Mouse (Mus musculus) neural tube, embryonic 10.5 days (tissue): ENCODE measurements at regions not wholly inside any gene's neighbourhood (a gene's known extent, or its start where the extent isn't known, plus 50 kb on each side); places are given as distances from the start of the nearest gene placed in this dataset.
A peak's percentile ranks its signal among the peaks of the same experiment; 100 is the strongest.

Experiments used
- DNase-seq: peaks from one replicate; pipeline ENCODE4 v3.0.0-alpha.2; 2017; ENCODE audit warnings: low spot score; ENCODE audit errors: extremely low spot score

- no peak for DNase-seq
Observed at GRCm38 (mm10) chr3:149505692-149506091, 515.3 kb upstream of the Adgrl2 start.

GRCm38 (mm10) chr3:149503992-149504391, 513.6 kb upstream of the Adgrl2 start:
- no peak for DNase-seq

GRCm38 (mm10) chr3:149500130-149500529, 509.8 kb upstream of the Adgrl2 start:
- DNase-seq, result no peak

- no peak for DNase-seq
Observed at GRCm38 (mm10) chr3:149498765-149499164, 508.4 kb upstream of the Adgrl2 start.

- DNase-seq, result no peak
Observed at GRCm38 (mm10) chr3:149496829-149497471, 506.6 kb upstream of the Adgrl2 start.

GRCm38 (mm10) chr3:149496122-149496521, 505.8 kb upstream of the Adgrl2 start:
- no peak for DNase-seq

- no peak for DNase-seq
Observed at GRCm38 (mm10) chr3:149488147-149488546, 497.8 kb upstream of the Adgrl2 start.

GRCm38 (mm10) chr3:149485406-149485805, 495.1 kb upstream of the Adgrl2 start:
- no peak for DNase-seq

- DNase-seq, result no peak
Observed at GRCm38 (mm10) chr3:149484319-149484718, 494.0 kb upstream of the Adgrl2 start.

- DNase-seq, result no peak
Observed at GRCm38 (mm10) chr3:149476151-149476550, 485.8 kb upstream of the Adgrl2 start.

GRCm38 (mm10) chr3:149466973-149467372, 476.6 kb upstream of the Adgrl2 start:
- DNase-seq, result no peak

GRCm38 (mm10) chr3:149464603-149465002, 474.2 kb upstream of the Adgrl2 start:
- no peak for DNase-seq

GRCm38 (mm10) chr3:149462121-149462541, 471.8 kb upstream of the Adgrl2 start:
- peak; percentile 56 for DNase-seq

- DNase-seq, result no peak
Observed at GRCm38 (mm10) chr3:149461613-149462012, 471.3 kb upstream of the Adgrl2 start.

- DNase-seq, result no peak
Observed at GRCm38 (mm10) chr3:149449376-149449775, 459.0 kb upstream of the Adgrl2 start.

GRCm38 (mm10) chr3:149445991-149446564, 455.7 kb upstream of the Adgrl2 start:
- no peak for DNase-seq

- DNase-seq, result peak; percentile 30
Observed at GRCm38 (mm10) chr3:149444854-149445577, 454.7 kb upstream of the Adgrl2 start.

- DNase-seq, result no peak
Observed at GRCm38 (mm10) chr3:149444377-149444776, 454.0 kb upstream of the Adgrl2 start.

GRCm38 (mm10) chr3:149441227-149441626, 450.9 kb upstream of the Adgrl2 start:
- no peak for DNase-seq

- DNase-seq, result no peak
Observed at GRCm38 (mm10) chr3:149437763-149438162, 447.4 kb upstream of the Adgrl2 start.

GRCm38 (mm10) chr3:149436944-149437343, 446.6 kb upstream of the Adgrl2 start:
- DNase-seq, result no peak

- DNase-seq, result no peak
Observed at GRCm38 (mm10) chr3:149436420-149436819, 446.1 kb upstream of the Adgrl2 start.

- no peak for DNase-seq
Observed at GRCm38 (mm10) chr3:149431795-149432194, 441.4 kb upstream of the Adgrl2 start.
